13 mouse cellular contexts compared by ENCODE assay signal in genomic region chr16:39693061-39693460, GRCm38 (mm10).
A peak's percentile ranks its signal among the peaks of the same experiment; 100 is the strongest.
DNase-seq lines count a peak whose midpoint lies in the region; TF ChIP-seq lines count a peak whose summit lies in the region.
"Had no signal": no experiment of that assay in that cellular context is flagged by ENCODE, and none has a peak within 500 bp of the region (broad histone marks: within the 10 kb centered on the region; RNA-seq: fewer than 3 reads in every experiment).

No protein-coding gene starts in this region.

- DNase-seq in heart, adult 9 months (ENCODE audit: low spot score in 2 of 2): peak; percentile 15 to 63
- no peak for DNase-seq in heart, adult 11 months
- DNase-seq in layer of hippocampus, adult 2 months (ENCODE audit: low spot score in 2 of 2): no peak
- DNase-seq in layer of hippocampus, adult 9-11 months: no peak
- peak; percentile 21 to 52 for DNase-seq in heart, postnatal 14 days
- peak; percentile 2 for DNase-seq in kidney, postnatal 14 days
- DNase-seq in urinary bladder, postnatal 36 days (ENCODE audit: low spot score in 2 of 2): no peak
- DNase-seq in lung, postnatal 4 days: no peak
- DNase-seq: adrenal gland, postnatal 36 days; forebrain, postnatal 0 days; lung, adult 18-20 months had no signal

- intact Hi-C loops in heart, postnatal 14 days (cut with DNase I): no loop called here

- no peak overlapping the region for H3K4me3 ChIP-seq in layer of hippocampus, adult 2 months
- H3K4me3 ChIP-seq: hindbrain, embryonic 10.5 days; neural tube, embryonic 12.5 days had no signal

- TF ChIP-seq CTCF in layer of hippocampus, adult 2 months (conservative IDR thresholded peaks at IDR 0.05): no peak

- H3K27ac ChIP-seq in layer of hippocampus, adult 2 months: peak overlapping the region; percentile 64; the same call in 1 of the 2 replicates
- H3K27ac ChIP-seq: hindbrain, embryonic 10.5 days; neural tube, embryonic 12.5 days had no signal

Comparison
In these comparisons a context has a peak if more than half of its experiments do, and no peak if none do; other contexts are left out.
1. DNase-seq: peak in heart, adult 9 months (2 of 2), heart, postnatal 14 days (2 of 2) and kidney, postnatal 14 days (single experiment); none in heart, adult 11 months (single experiment), layer of hippocampus, adult 2 months (0 of 2), layer of hippocampus, adult 9-11 months (single experiment), urinary bladder, postnatal 36 days (0 of 2) and lung, postnatal 4 days (0 of 2).